Mouse (Mus musculus): ENCODE measurements at regions not wholly inside any gene's neighbourhood (a gene's known extent, or its start where the extent isn't known, plus 50 kb on each side); places are given as distances from the start of the nearest gene placed in this dataset.

GRCm38 (mm10) chr4:107736866-107737265 is 52.8 kb upstream of the Dmrtb1 start:
- Histone ChIP-seq H3K4me3 (ENCODE audit: low read depth, low read length) (no peak overlapping the region), H3K4me1 (replicated peaks; ENCODE audit: control insufficient read depth, insufficient read depth) (no peaks in the 10 kb centered on the region), H3K36me3 (ENCODE audit: control insufficient read depth, insufficient read depth, low read length) (no peaks in the 10 kb centered on the region), H3K27me3 (ENCODE audit: control insufficient read depth, insufficient read depth, low read length) (no peaks in the 10 kb centered on the region), H3K27ac (replicated peaks) (no peak overlapping the region), H3K4me2 (replicated peaks; ENCODE audit: low read depth) (no peak overlapping the region), H3K9ac (ENCODE audit: low read length) (no peak overlapping the region), H3K9me3 (ENCODE audit: control insufficient read depth, low read length) (no peaks in the 10 kb centered on the region)
- no peak for DNase-seq (ENCODE audit: low spot score)
- WGBS = 90% methylated on average over 8 of the region's 8 CpGs
- ATAC-seq (ENCODE audit: low FRiP score, low TSS enrichment) = no peak
- TF ChIP-seq EP300 (optimal IDR thresholded peaks at IDR 0.05) (no peak), CTCF (IDR thresholded peaks at IDR 0.05; ENCODE audit: low read depth) (no peak)

- peak; percentile 84 for ATAC-seq (ENCODE audit: low FRiP score, low TSS enrichment)
- H3K9me3 ChIP-seq (ENCODE audit: control insufficient read depth, low read length) = no peaks in the 10 kb centered on the region
- DNase-seq (ENCODE audit: low spot score) = peak; percentile 87
- no peaks in the 10 kb centered on the region for H3K36me3 ChIP-seq (ENCODE audit: control insufficient read depth, insufficient read depth, low read length)
- no peak overlapping the region for H3K27ac ChIP-seq (replicated peaks)
- TF ChIP-seq EP300 (optimal IDR thresholded peaks at IDR 0.05) (no peak), CTCF (IDR thresholded peaks at IDR 0.05; ENCODE audit: low read depth) (peak; percentile 98)
- no peak overlapping the region for H3K4me3 ChIP-seq (ENCODE audit: low read depth, low read length)
- no peak overlapping the region for H3K9ac ChIP-seq (ENCODE audit: low read length)
- no peaks in the 10 kb centered on the region for H3K4me1 ChIP-seq (replicated peaks; ENCODE audit: control insufficient read depth, insufficient read depth)
- no peaks in the 10 kb centered on the region for H3K27me3 ChIP-seq (ENCODE audit: control insufficient read depth, insufficient read depth, low read length)
- H3K4me2 ChIP-seq (replicated peaks; ENCODE audit: low read depth) = no peak overlapping the region
- WGBS = 1% methylated on average over 6 of the region's 6 CpGs
Measured at GRCm38 (mm10) chr4:107737907-107738306, 53.9 kb upstream of the Dmrtb1 start.

GRCm38 (mm10) chr4:107738776-107739175 is 54.7 kb upstream of the Dmrtb1 start:
- WGBS = 78% methylated on average over 9 of the region's 9 CpGs
- ATAC-seq (ENCODE audit: low FRiP score, low TSS enrichment) = no peak
- Histone ChIP-seq H3K4me1 (replicated peaks; ENCODE audit: control insufficient read depth, insufficient read depth) (no peaks in the 10 kb centered on the region), H3K27me3 (ENCODE audit: control insufficient read depth, insufficient read depth, low read length) (no peaks in the 10 kb centered on the region), H3K9me3 (ENCODE audit: control insufficient read depth, low read length) (no peaks in the 10 kb centered on the region), H3K27ac (replicated peaks) (no peak overlapping the region), H3K4me3 (ENCODE audit: low read depth, low read length) (no peak overlapping the region), H3K4me2 (replicated peaks; ENCODE audit: low read depth) (no peak overlapping the region), H3K9ac (ENCODE audit: low read length) (no peak overlapping the region), H3K36me3 (ENCODE audit: control insufficient read depth, insufficient read depth, low read length) (no peaks in the 10 kb centered on the region)
- TF ChIP-seq CTCF (IDR thresholded peaks at IDR 0.05; ENCODE audit: low read depth) (no peak), EP300 (optimal IDR thresholded peaks at IDR 0.05) (no peak)
- no peak for DNase-seq (ENCODE audit: low spot score)

- ATAC-seq (ENCODE audit: low FRiP score, low TSS enrichment) = no peak
Measured at GRCm38 (mm10) chr4:107739789-107740405, 55.9 kb upstream of the Dmrtb1 start.

GRCm38 (mm10) chr4:107743646-107744045 is 58.4 kb upstream of the Lrp8 start:
- TF ChIP-seq EP300 (optimal IDR thresholded peaks at IDR 0.05) (no peak), CTCF (IDR thresholded peaks at IDR 0.05; ENCODE audit: low read depth) (no peak)
- no peaks in the 10 kb centered on the region for H3K9me3 ChIP-seq (ENCODE audit: control insufficient read depth, low read length)
- no peak overlapping the region for H3K27ac ChIP-seq (replicated peaks)
- H3K4me2 ChIP-seq (replicated peaks; ENCODE audit: low read depth) = no peak overlapping the region
- no peaks in the 10 kb centered on the region for H3K27me3 ChIP-seq (ENCODE audit: control insufficient read depth, insufficient read depth, low read length)
- no peaks in the 10 kb centered on the region for H3K36me3 ChIP-seq (ENCODE audit: control insufficient read depth, insufficient read depth, low read length)
- ATAC-seq (ENCODE audit: low FRiP score, low TSS enrichment) (no peak), DNase-seq (ENCODE audit: low spot score) (no peak)
- no peaks in the 10 kb centered on the region for H3K4me1 ChIP-seq (replicated peaks; ENCODE audit: control insufficient read depth, insufficient read depth)
- WGBS = 71% methylated on average over 2 of the region's 2 CpGs
- no peak overlapping the region for H3K4me3 ChIP-seq (ENCODE audit: low read depth, low read length)
- no peak overlapping the region for H3K9ac ChIP-seq (ENCODE audit: low read length)

More at GRCm38 (mm10) chr4:107739789-107740405, 55.9 kb upstream of the Dmrtb1 start:
- no peak overlapping the region for H3K27ac ChIP-seq (replicated peaks)
- H3K4me3 ChIP-seq (ENCODE audit: low read depth, low read length) = no peak overlapping the region
- H3K27me3 ChIP-seq (ENCODE audit: control insufficient read depth, insufficient read depth, low read length) = no peaks in the 10 kb centered on the region
- DNase-seq (ENCODE audit: low spot score) = no peak
- no peak for TF ChIP-seq CTCF (IDR thresholded peaks at IDR 0.05; ENCODE audit: low read depth)
- no peak for TF ChIP-seq EP300 (optimal IDR thresholded peaks at IDR 0.05)
- H3K36me3 ChIP-seq (ENCODE audit: control insufficient read depth, insufficient read depth, low read length) = no peaks in the 10 kb centered on the region
- WGBS = 82% methylated on average over 6 of the region's 6 CpGs
- H3K9ac ChIP-seq (ENCODE audit: low read length) = no peak overlapping the region
- no peaks in the 10 kb centered on the region for H3K4me1 ChIP-seq (replicated peaks; ENCODE audit: control insufficient read depth, insufficient read depth)
- H3K9me3 ChIP-seq (ENCODE audit: control insufficient read depth, low read length) = no peaks in the 10 kb centered on the region
- H3K4me2 ChIP-seq (replicated peaks; ENCODE audit: low read depth) = no peak overlapping the region

GRCm38 (mm10) chr4:107746366-107746765 is 55.7 kb upstream of the Lrp8 start:
- H3K4me3 ChIP-seq (ENCODE audit: low read depth, low read length) = no peak overlapping the region
- DNase-seq (ENCODE audit: low spot score) (no peak), ATAC-seq (ENCODE audit: low FRiP score, low TSS enrichment) (no peak)
- H3K4me2 ChIP-seq (replicated peaks; ENCODE audit: low read depth) = no peak overlapping the region
- no peak overlapping the region for H3K27ac ChIP-seq (replicated peaks)
- no peak for TF ChIP-seq CTCF (IDR thresholded peaks at IDR 0.05; ENCODE audit: low read depth)
- TF ChIP-seq EP300 (optimal IDR thresholded peaks at IDR 0.05) = no peak
- no peaks in the 10 kb centered on the region for H3K36me3 ChIP-seq (ENCODE audit: control insufficient read depth, insufficient read depth, low read length)
- no peaks in the 10 kb centered on the region for H3K4me1 ChIP-seq (replicated peaks; ENCODE audit: control insufficient read depth, insufficient read depth)
- no peaks in the 10 kb centered on the region for H3K9me3 ChIP-seq (ENCODE audit: control insufficient read depth, low read length)
- H3K9ac ChIP-seq (ENCODE audit: low read length) = no peak overlapping the region
- 56% methylated on average over 3 of the region's 3 CpGs for WGBS
- H3K27me3 ChIP-seq (ENCODE audit: control insufficient read depth, insufficient read depth, low read length) = no peaks in the 10 kb centered on the region

Measured in stomach, postnatal 0 days (tissue).